Mouse (Mus musculus): Measurements from ENCODE around the gene Afdn.
A peak's percentile ranks its signal among the peaks of the same experiment; 100 is the strongest.
"Not testable (repeated sequence)": the region's sequence is repeated elsewhere in the genome, so short reads cannot be mapped to it uniquely, and the experiment has no call there.

The Afdn gene

GRCm38 (mm10) chr17:13874245-13874644, 113.9 kb downstream of the Afdn start:
- peak; percentile 84 for DNase-seq (ENCODE audit: low read depth, low spot score)

- no peak for DNase-seq (ENCODE audit: low read depth, low spot score)
These were observed 117.1 kb downstream of the Afdn start for GRCm38 (mm10) chr17:13877460-13877859.

DNA sequence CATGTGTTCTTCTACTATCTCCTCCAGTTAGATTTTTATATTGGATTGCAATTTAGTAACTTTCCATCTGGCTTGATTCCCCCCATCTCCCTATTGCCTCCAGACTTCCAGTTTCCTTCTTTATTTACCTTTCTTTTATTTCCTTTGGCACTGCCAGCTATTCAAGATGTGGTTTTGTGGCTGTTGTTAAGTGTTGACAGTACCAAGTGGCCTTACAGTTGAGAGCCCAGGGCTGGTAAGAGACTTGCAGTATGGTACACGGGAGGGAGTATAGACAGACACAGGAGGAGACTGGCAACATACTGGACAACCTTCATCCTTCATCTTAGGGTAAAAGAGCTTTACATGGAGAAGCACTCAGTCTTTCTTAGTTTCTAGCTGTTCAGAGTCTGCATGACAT, 119.4 kb downstream of the Afdn start:
- no peak for DNase-seq (ENCODE audit: low read depth, low spot score)

DNA sequence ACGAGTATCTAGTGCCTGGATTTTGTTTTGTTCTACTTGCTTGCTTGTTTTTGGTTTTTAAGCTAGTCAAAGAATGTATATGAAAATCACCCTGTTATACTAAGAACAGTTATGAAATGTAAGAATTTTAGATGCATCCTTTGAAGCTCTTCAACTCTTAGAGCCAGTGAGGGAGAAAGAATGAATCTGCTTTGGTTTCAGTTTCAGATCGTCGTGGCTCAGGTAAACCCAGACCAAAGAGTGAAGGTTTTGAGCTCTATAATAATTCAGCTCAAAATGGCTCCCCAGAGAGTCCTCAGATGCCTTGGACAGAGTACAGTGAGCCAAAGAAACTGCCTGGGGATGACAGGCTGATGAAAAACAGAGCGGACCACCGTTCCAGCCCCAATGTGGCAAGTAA, 123.2 kb downstream of the Afdn start:
- DNase-seq (ENCODE audit: low read depth, low spot score) = no peak

- no peak for DNase-seq (ENCODE audit: low read depth, low spot score)
These were observed 129.6 kb downstream of the Afdn start for GRCm38 (mm10) chr17:13889818-13890434.

DNA sequence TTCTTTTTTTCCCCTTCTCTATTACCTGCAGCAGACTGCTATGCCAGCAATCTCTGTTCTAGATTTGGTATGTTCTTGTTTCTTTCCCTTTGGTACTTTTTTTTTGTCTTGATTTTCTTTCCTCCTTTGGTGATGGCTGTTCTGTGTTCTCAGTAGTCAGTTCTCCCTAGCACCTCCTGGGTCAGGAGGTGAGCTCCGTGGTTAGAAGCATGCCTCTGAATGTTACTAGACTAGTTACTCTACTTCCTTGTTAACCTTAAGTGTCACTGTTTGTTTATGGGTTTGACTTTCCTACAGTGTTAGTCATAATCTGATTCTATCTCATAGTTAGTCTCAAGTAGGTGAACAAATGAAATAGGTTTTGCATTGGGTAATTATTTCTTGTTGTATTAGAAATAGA, 130.6 kb downstream of the Afdn start:
- DNase-seq (ENCODE audit: low read depth, low spot score) = no peak

- DNase-seq (ENCODE audit: low read depth, low spot score) = no peak
These were observed 138.5 kb downstream of the Afdn start for GRCm38 (mm10) chr17:13898838-13899237.

DNA sequence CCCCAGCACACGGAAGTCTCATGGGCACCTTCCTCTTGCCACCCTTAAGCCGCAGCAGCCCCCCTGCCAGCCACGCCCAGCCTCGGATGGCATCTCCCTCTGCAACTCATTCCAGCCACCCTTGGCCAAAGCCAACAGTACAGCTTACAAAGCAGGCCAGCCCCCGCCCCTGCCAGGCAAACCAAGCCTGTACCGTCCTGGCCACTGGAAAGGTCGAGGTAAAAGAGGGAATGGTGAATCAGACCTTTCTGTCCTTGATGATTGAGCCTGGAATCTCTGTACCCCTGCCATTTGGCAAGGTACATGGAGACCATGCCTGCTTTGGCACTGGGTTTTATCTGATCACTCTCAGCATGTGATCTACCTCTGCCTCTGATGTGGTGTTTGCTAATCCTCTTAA, 138.9 kb downstream of the Afdn start:
- DNase-seq (ENCODE audit: low read depth, low spot score) = no peak

DNA sequence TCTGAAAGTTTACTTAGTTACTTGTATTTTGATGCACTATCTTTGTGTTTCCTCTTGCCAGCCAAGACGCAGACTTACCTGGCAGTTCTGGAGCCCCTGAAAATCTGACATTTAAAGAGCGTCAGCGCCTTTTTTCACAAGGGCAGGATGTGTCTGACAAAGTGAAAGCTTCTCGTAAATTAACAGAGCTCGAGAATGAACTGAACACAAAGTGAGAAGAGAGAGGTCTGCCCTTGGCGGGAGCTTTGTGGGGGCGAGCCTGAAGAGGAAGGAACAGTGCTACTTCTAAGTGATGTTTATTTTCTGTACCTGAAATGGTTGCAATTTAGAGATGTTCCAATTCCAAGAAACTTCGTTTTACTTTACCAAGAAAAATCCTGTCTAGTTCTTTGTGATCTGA, 143.5 kb downstream of the Afdn start:
- DNase-seq (ENCODE audit: low read depth, low spot score) = no peak

DNA sequence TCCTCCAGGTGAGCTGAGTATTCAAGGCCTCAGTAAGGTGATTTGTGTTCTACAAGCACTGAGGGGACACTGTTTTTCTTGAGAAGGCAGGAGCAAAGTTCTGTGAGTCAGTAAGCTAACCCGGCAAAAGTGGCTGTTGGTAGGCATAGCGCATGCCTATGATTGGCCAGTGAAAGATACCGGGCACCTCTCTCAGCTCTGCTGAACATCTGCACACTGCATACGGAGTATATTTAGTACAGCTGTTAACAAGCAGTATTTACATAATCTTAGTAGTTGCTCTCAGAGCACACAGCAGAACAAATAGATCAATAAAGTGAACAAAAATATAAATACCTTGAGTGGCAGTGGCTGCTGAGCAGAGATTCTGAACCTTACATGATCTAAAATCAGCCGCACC, 146.7 kb downstream of the Afdn start:
- DNase-seq (ENCODE audit: low read depth, low spot score) = no peak

- DNase-seq (ENCODE audit: low read depth, low spot score) = no peak
These were observed 147.3 kb downstream of the Afdn start for GRCm38 (mm10) chr17:13907681-13908080.

GRCm38 (mm10) chr17:13913951-13914350, 153.6 kb downstream of the Afdn start:
- no peak for DNase-seq (ENCODE audit: low read depth, low spot score)

- DNase-seq (ENCODE audit: low read depth, low spot score) = no peak
These were observed 154.2 kb downstream of the Afdn start for GRCm38 (mm10) chr17:13914531-13914930.

DNA sequence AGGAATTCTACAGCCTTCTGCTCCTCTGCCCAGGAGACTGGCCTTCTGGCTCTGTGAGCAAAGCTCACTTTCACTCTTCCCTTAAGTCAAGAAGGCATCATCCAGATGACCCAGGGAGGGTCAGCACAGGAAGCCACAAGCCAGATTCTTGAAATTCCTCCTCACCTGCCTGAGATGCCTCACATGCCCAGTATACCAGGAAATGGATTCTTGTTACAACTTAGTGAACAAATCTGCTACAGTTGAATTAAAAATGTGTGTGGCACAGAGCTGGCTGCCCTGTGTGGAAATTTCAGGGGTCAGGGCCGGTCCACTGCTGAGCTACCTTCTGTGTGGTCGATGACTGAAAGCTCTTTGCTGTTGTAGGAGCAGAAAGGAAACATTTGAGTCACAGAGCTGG, 160.4 kb downstream of the Afdn start:
- no peak for DNase-seq (ENCODE audit: low read depth, low spot score)

GRCm38 (mm10) chr17:13923418-13923817, 163.1 kb downstream of the Afdn start:
- DNase-seq (ENCODE audit: low read depth, low spot score) = peak; percentile 39

DNA sequence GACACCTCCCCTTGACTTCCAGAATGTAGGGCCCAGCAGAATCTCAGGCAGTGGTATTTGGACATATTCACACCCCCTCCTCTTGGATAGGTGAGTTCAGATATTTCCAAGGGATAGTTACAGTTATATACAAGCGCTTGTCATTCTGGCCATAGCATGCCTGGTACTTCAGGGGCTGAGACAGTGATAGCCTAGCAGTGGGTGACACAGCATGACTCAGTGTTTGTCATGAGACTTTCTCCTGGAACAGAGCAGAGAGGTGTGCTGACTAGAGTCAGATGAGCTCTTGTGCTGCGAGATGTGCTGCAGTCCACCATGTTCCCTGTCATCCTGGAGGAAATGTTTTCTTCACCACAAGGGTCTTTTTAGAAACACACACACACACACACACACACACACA, 164.2 kb downstream of the Afdn start:
- peak; percentile 66 for DNase-seq (ENCODE audit: low read depth, low spot score)

GRCm38 (mm10) chr17:13925931-13926330, 165.6 kb downstream of the Afdn start:
- DNase-seq (ENCODE audit: low read depth, low spot score) = peak; percentile 54

- DNase-seq (ENCODE audit: low read depth, low spot score) = no peak
These were observed 170.1 kb downstream of the Afdn start for GRCm38 (mm10) chr17:13930421-13930820.

DNA sequence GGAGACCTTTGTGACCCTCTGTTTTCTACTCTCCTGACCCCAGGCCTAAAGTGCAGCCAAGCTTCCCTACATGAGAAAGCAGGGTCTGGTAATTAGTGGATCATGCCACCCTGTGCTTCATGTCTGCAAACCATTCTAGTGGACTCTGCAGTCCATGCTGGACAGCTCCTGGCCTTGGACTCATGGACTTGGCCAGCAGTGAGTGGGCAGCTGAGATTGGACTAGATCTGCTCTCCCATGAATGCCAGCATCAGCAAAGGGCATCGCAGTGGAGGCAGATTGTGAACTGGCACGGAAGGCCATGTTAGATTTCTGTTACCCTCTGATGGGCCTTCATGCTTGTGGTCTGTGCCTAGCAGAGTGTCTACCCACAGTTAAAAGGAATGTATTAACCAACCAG, 175.0 kb downstream of the Afdn start:
- not testable (repeated sequence) for DNase-seq (ENCODE audit: low read depth, low spot score)

DNA sequence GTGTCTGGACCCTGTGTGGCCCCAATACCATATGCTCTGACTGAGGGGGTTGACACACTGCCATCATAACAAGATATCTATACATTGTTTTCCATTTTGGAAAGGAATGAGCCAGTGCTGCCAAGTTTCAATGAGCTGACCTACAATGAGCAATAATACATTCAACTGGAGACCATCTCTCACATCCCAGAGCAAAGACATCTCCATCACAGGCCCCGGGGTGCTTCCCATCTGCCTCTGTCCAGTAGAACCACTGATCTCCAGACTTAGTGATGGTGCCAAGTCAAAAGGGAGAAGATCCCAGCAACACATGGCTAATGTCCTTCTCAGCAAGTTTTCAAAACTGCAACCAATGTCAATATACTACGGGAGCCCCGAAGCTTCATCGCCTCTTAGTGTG, 177.4 kb downstream of the Afdn start:
- DNase-seq (ENCODE audit: low read depth, low spot score) = no peak

DNA sequence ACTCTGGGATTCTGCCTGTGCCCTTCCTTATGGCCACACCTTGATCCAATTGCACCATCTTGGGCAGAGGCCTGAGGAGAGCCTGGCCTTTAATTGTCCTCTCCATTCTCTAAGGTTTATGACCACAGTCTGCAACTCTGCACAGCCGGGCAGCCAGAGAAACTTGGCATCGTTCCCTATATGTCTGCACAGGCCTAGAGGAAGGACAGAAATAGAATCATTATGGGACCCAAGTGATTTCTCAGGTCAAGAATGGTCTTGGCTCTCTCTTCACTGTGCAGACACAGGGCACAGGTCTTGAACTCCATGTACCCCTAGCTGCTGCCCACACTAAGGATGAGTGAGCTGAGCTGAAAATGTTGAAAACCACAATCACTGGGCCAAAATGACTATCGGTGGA, 178.3 kb downstream of the Afdn start:
- peak; percentile 24 for DNase-seq (ENCODE audit: low read depth, low spot score)

- not testable (repeated sequence) for DNase-seq (ENCODE audit: low read depth, low spot score)
These were observed 178.9 kb downstream of the Afdn start for GRCm38 (mm10) chr17:13939231-13939630.

GRCm38 (mm10) chr17:13940487-13940886, 180.1 kb downstream of the Afdn start:
- DNase-seq (ENCODE audit: low read depth, low spot score) = no peak

GRCm38 (mm10) chr17:13948073-13948472, 187.7 kb downstream of the Afdn start, which contains the start of gene Gm7168:
Gene Gm7168, plus strand, starts transcription at chr17:13948373.
- DNase-seq (ENCODE audit: low read depth, low spot score) = not testable (repeated sequence)

All from brain, adult 2 months (tissue).